Mouse (Mus musculus) liver (tissue): Measurements from ENCODE around the gene Arhgap30.

Experiments
- DNase-seq: peaks from one replicate; pipeline ENCODE4 v3.0.0-alpha.2; 2020; ENCODE audit warnings: mixed read lengths

Gene Arhgap30

GRCm38 (mm10) chr1:171388376-171389102 lies at the start of gene Arhgap30:
TSS of gene Arhgap30 (plus strand) at chr1:171388954.
- peak; percentile 64 for DNase-seq

- DNase-seq = no peak
Observed at GRCm38 (mm10) chr1:171342262-171343207, 46.2 kb upstream of the Arhgap30 start.

GRCm38 (mm10) chr1:171343922-171344677 lies 44.7 kb upstream of the Arhgap30 start:
- DNase-seq = no peak

GRCm38 (mm10) chr1:171344715-171345114 lies 44.0 kb upstream of the Arhgap30 start:
- DNase-seq = no peak

- DNase-seq = peak; percentile 91
Observed at GRCm38 (mm10) chr1:171345225-171346094, 43.3 kb upstream of the Arhgap30 start, which contains the start of the genes Nit1 and Pfdn2. TSS of gene Nit1 (minus strand) at chr1:171345646. TSS of gene Pfdn2 (plus strand) at chr1:171345670.

- no peak for DNase-seq
Observed at GRCm38 (mm10) chr1:171346095-171346450, 42.7 kb upstream of the Arhgap30 start.

- no peak for DNase-seq
Observed at GRCm38 (mm10) chr1:171348665-171349064, 40.1 kb upstream of the Arhgap30 start.

GRCm38 (mm10) chr1:171349210-171349609 lies 39.5 kb upstream of the Arhgap30 start:
- no peak for DNase-seq

GRCm38 (mm10) chr1:171355812-171356340 lies 32.9 kb upstream of the Arhgap30 start:
- DNase-seq = peak; percentile 58

- DNase-seq = no peak
Observed at GRCm38 (mm10) chr1:171356814-171357213, 31.9 kb upstream of the Arhgap30 start.

- no peak for DNase-seq
Observed at GRCm38 (mm10) chr1:171358421-171358820, 30.3 kb upstream of the Arhgap30 start.

GRCm38 (mm10) chr1:171360253-171360652 lies 28.5 kb upstream of the Arhgap30 start:
- no peak for DNase-seq

- DNase-seq = peak; percentile 87
Observed at GRCm38 (mm10) chr1:171360656-171361055, 28.1 kb upstream of the Arhgap30 start, which contains the start of gene Klhdc9. TSS of gene Klhdc9 (minus strand) at chr1:171360798.

GRCm38 (mm10) chr1:171361106-171362103 lies 27.3 kb upstream of the Arhgap30 start:
- peak; percentile 81 for DNase-seq

- DNase-seq = no peak
Observed at GRCm38 (mm10) chr1:171365934-171366333, 22.8 kb upstream of the Arhgap30 start.

- DNase-seq = no peak
Observed at GRCm38 (mm10) chr1:171369845-171370556, 18.8 kb upstream of the Arhgap30 start, which contains the start of gene Nectin4. TSS of gene Nectin4 (plus strand) at chr1:171370099.

GRCm38 (mm10) chr1:171372880-171373279 lies 15.9 kb upstream of the Arhgap30 start:
- no peak for DNase-seq

- DNase-seq = no peak
Observed at GRCm38 (mm10) chr1:171373946-171374345, 14.8 kb upstream of the Arhgap30 start.

GRCm38 (mm10) chr1:171375646-171376097 lies 13.1 kb upstream of the Arhgap30 start:
- no peak for DNase-seq
